Mouse (Mus musculus) heart, postnatal 0 days (tissue): Measurements from ENCODE around the gene St6galnac5. TPM values are rescaled to one million over a fixed set of nuclear protein-coding genes. Genes with fewer than 3 reads are reported as not detected.

Experiments used
- ATAC-seq: fragments of 200-750 bp; cut with Nextera tagmentation; 2 replicates; pipeline ENCODE4 v1.8.0; 2017; ENCODE audit warnings: low read depth, moderate number of reproducible peaks, moderate library complexity; ENCODE audit not compliant: insufficient read depth
- DNase-seq: peaks from one replicate; pipeline ENCODE4 v3.0.0-alpha.2; 2016; ENCODE audit warnings: low spot score
- H3K27ac ChIP-seq: fragments of 300-500 bp; sonication (generic); 2 replicates; pipeline ENCODE4 v1.5.1; 2014; ENCODE audit warnings: low read depth, mild to moderate bottlenecking
- H3K27me3 ChIP-seq: fragments of 300-500 bp; sonication (generic); 2 replicates; pipeline ENCODE4 v1.6.1; 2014; ENCODE audit warnings: low read length, mixed read lengths; ENCODE audit not compliant: control insufficient read depth, insufficient read depth
- H3K36me3 ChIP-seq: fragments of 300-500 bp; sonication (generic); replicated peaks from 2 replicates; pipeline ENCODE4 v1.6.1; 2014; ENCODE audit warnings: low read length, mixed read lengths; ENCODE audit not compliant: control insufficient read depth, insufficient read depth
- H3K4me1 ChIP-seq: fragments of 300-500 bp; sonication (generic); 2 replicates; pipeline ENCODE4 v1.6.1; 2014; ENCODE audit warnings: antibody characterized with exemption; ENCODE audit not compliant: control insufficient read depth, insufficient read depth
- H3K4me2 ChIP-seq: fragments of 300-500 bp; sonication (generic); 2 replicates; pipeline ENCODE4 v1.6.1; 2014; ENCODE audit warnings: low read depth, mild to moderate bottlenecking, low read length, moderate library complexity
- H3K4me3 ChIP-seq: fragments of 300-500 bp; sonication (generic); 2 replicates; pipeline ENCODE4 v1.5.1; 2014; ENCODE audit warnings: low read depth, low read length
- H3K9ac ChIP-seq: fragments of 300-500 bp; sonication (generic); replicated peaks from 2 replicates; pipeline ENCODE4 v1.6.1; 2014; ENCODE audit warnings: low read depth, low read length, mixed read lengths
- H3K9me3 ChIP-seq: fragments of 300-500 bp; sonication (generic); replicated peaks from 2 replicates; pipeline ENCODE4 v1.6.1; 2016; ENCODE audit warnings: low read length; ENCODE audit not compliant: control insufficient read depth
- CTCF ChIP-seq: IDR thresholded peaks from 2 replicates; pipeline ENCODE4 v1.5.1; 2016; ENCODE audit warnings: antibody characterized with exemption, control low read depth, low read depth
- EP300 ChIP-seq: IDR thresholded peaks from 2 replicates; pipeline ENCODE4 v1.6.1; 2016; ENCODE audit warnings: antibody characterized with exemption, low read depth
- WGBS: fragments of 180-500 bp; shearing (Covaris S2); extraction: QIAGEN DNeasy Blood & Tissue Kit; methylation state at CpG from one replicate; pipeline ENCODE4 v1.1.7; 2014; 5-methylcytosine and 5-hydroxymethylcytosine counted together
- polyA plus RNA-seq: library from polyadenylated mRNA; unstranded; fragments of >200 nt; fragmentation: Nextera tagmentation; extraction: Ambion mirVana; gene quantifications from 2 replicates; pipeline ENCODE4 v1.2.1, GENCODE M21; 2015
- total RNA-seq: library from RNA; depleted of rRNA; stranded (reverse); fragments of >200 nt; gene quantifications from 2 replicates; pipeline ENCODE4 v1.2.3, GENCODE M21; 2014; ENCODE audit warnings: low replicate concordance

Gene St6galnac5
- total and polyA plus RNA-seq, 2 experiments from 2014 or later, result 0.03 TPM; not detected in 1

DNA sequence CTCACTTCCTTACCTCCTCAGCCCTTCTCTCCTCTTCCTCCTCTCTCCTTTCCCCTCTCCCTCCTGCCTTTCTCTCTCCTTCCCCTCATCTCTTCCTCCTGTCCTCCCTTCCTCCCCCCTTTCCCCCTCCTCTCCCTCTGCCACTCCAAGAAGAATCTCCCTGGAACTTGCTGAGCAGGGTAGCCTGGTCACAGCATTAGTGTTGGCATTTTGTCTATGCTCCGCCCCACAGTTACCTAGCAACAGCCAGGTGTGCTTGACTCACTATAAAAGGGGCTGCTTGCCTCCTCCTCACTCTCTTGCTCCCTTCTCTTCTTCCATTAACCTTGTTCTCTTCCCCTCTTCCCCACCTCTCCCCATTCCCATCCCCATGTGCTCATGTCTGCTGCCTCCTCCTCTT is 120.1 kb downstream of the St6galnac5 start:
- no peak for TF ChIP-seq CTCF
- no peak for TF ChIP-seq EP300
- Histone ChIP-seq H3K4me3 (no peak overlapping the region), H3K27ac (no peak overlapping the region), H3K4me2 (no peak overlapping the region), H3K27me3 (no peaks in the 10 kb centered on the region), H3K9me3 (no peaks in the 10 kb centered on the region; the same call in 1 of the 2 replicates), H3K4me1 (no peaks in the 10 kb centered on the region), H3K36me3 (no peaks in the 10 kb centered on the region), H3K9ac (no peak overlapping the region)
- ATAC-seq, result no peak
- no peak for DNase-seq
- 74% methylated on average over 1 of the region's 1 CpGs for WGBS

DNA sequence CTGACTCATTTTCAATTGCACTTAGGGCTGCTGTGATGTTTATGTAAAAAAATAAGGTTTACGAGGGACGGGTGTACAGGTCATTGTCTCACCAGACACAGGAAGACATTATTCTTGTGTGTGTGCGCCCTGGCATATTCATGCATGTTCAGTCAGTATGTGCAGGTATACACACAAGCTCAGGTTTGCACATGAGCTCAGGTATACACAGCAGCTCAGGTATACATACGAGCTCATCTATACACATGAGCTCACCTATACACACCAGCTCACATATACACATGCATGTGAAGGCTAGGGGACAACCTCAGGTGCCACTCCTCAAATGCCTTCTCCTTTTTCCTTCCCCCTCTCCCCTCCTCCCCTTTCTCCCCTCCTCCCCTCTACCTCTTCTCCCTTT is 120.6 kb downstream of the St6galnac5 start:
- H3K27ac ChIP-seq, result no peak overlapping the region
- no peaks in the 10 kb centered on the region; the same call in 1 of the 2 replicates for H3K9me3 ChIP-seq
- no peak for TF ChIP-seq CTCF
- TF ChIP-seq EP300, result no peak
- ATAC-seq (no peak), DNase-seq (no peak)
- no peaks in the 10 kb centered on the region for H3K36me3 ChIP-seq
- no peaks in the 10 kb centered on the region for H3K4me1 ChIP-seq
- H3K4me3 ChIP-seq, result no peak overlapping the region
- WGBS, result 89% methylated on average over 4 of the region's 4 CpGs
- no peak overlapping the region for H3K4me2 ChIP-seq
- H3K9ac ChIP-seq, result no peak overlapping the region
- no peaks in the 10 kb centered on the region for H3K27me3 ChIP-seq

DNA sequence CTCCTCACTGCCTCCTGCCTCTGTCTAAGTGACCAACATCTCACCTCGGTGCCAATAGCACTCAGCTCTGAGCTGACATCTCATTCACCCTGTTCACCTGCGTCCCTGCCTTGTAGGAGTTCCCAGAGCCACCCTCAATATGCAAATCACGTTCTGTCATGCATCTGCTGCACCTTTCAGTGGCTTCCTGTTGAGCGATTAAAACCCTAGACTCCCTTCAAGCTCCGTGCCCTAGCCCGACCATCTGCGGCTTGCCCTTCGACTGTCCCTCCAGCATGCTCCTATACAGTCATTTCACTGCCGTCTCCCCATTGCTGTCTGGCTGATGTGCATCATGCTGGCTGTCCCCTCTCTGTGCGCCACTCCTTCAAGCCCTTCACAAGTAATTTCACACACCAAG is 126.0 kb downstream of the St6galnac5 start:
- Histone ChIP-seq H3K36me3 (no peaks in the 10 kb centered on the region), H3K4me2 (no peak overlapping the region), H3K27ac (no peak overlapping the region), H3K9ac (no peak overlapping the region), H3K4me3 (no peak overlapping the region), H3K27me3 (no peaks in the 10 kb centered on the region), H3K4me1 (no peaks in the 10 kb centered on the region), H3K9me3 (no peaks in the 10 kb centered on the region)
- 61% methylated on average over 10 of the region's 10 CpGs for WGBS
- DNase-seq, result no peak
- TF ChIP-seq EP300, result no peak
- TF ChIP-seq CTCF, result no peak
- no peak for ATAC-seq

DNA sequence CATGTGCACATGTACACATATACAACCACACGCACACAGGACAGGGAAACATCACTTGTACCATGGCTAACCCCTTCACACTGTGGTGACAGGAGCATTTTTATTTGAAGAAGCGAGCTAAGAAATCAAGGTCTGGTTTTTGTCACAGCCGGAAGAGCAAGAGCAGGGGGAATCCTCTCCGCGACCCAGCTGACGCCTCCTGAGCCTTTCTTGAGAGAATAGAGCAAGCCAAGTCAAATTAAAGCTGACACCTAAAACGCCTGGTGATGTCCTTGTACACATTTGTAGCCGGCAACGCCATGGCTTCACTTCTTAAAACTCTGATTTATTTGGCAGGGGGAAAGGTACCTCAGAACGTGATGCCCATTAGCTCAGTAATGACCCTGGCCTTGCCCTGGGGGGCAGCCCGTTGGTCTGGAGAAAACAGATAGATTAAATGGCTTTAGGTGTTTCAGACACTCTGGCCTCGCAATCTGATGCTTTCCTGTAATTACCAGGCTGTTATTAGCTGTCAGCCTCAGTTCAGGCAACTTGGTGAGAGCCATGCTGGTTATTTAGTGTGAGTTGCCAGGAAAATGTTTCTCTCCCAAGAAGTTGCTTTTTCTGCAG is 126.9 kb downstream of the St6galnac5 start:
- no peak for TF ChIP-seq CTCF
- no peak for TF ChIP-seq EP300
- DNase-seq (no peak), ATAC-seq (no peak)
- no peak overlapping the region for H3K27ac ChIP-seq
- H3K4me3 ChIP-seq, result no peak overlapping the region
- no peak overlapping the region for H3K9ac ChIP-seq
- WGBS, result 58% methylated on average over 12 of the region's 12 CpGs
- H3K9me3 ChIP-seq, result no peaks in the 10 kb centered on the region
- no peak overlapping the region for H3K4me2 ChIP-seq
- no peaks in the 10 kb centered on the region for H3K4me1 ChIP-seq
- H3K36me3 ChIP-seq, result no peaks in the 10 kb centered on the region
- H3K27me3 ChIP-seq, result no peaks in the 10 kb centered on the region

DNA sequence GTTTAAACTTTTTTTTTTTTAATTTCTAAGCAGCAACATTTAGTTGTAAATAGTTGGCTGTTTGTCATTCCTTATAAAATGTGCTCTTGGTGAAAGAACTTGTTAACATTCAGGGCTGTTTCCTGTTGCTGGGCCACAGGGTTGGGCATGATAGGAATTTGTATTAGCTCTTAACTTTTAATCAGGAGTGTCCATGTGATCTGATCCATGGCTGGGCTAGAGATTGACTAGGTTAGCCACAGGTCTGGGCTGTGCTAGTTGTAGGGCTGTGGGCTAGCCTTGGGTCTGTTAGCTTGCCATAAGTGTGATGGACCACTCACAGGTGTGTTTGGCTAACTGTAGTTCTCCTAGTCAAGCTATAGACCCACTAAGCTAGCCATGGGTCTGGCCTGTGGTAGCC is 138.1 kb downstream of the St6galnac5 start:
- Histone ChIP-seq H3K4me3 (no peak overlapping the region), H3K9ac (no peak overlapping the region), H3K27ac (no peak overlapping the region), H3K36me3 (no peaks in the 10 kb centered on the region), H3K27me3 (no peaks in the 10 kb centered on the region), H3K4me2 (no peak overlapping the region), H3K4me1 (no peaks in the 10 kb centered on the region), H3K9me3 (no peaks in the 10 kb centered on the region)
- ATAC-seq (no peak), DNase-seq (no peak)
- TF ChIP-seq CTCF (no peak), EP300 (no peak)

DNA sequence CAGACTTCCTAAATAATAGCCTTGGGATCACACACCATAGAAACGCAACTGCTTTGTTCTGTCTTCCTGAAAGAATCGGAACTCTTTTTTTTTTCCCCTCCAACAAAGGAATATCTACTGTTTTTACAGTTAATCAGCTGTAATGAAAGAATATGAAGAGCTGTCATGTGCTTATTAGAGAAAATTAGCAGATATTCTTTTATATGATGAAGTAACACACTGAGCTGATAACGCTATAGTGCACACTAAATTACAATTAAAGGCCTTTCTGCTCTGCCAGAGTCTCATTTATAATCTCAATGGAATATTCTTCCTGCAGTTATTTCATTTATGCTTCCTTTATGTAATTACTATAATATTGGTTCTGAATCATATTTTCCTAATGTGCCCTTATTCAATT is 139.4 kb downstream of the St6galnac5 start:
- no peak overlapping the region for H3K9ac ChIP-seq
- no peak for DNase-seq
- H3K4me3 ChIP-seq, result no peak overlapping the region
- H3K27me3 ChIP-seq, result no peaks in the 10 kb centered on the region
- no peak for TF ChIP-seq CTCF
- no peak for TF ChIP-seq EP300
- no peaks in the 10 kb centered on the region for H3K4me1 ChIP-seq
- H3K9me3 ChIP-seq, result no peaks in the 10 kb centered on the region
- no peak overlapping the region for H3K4me2 ChIP-seq
- no peak overlapping the region for H3K27ac ChIP-seq
- no peaks in the 10 kb centered on the region for H3K36me3 ChIP-seq
- ATAC-seq, result no peak
- 75% methylated on average over 3 of the region's 3 CpGs for WGBS
